Mouse (Mus musculus) thymus, adult 2 months (tissue): ENCODE data around the gene Ilvbl. TPM values are rescaled to one million over a fixed set of nuclear protein-coding genes. Genes with fewer than 3 reads are reported as not detected.
"Not testable (repeated sequence)": the region's sequence is repeated elsewhere in the genome, so short reads cannot be mapped to it uniquely, and the experiment has no call there.

ENCODE experiments used
- DNase-seq: peaks from one replicate; pipeline ENCODE4 v3.0.0; 2021
- H3K27ac ChIP-seq: fragments of 200-500 bp; 2 replicates; pipeline ENCODE4 v1.5.1; 2012; ENCODE audit warnings: low read length, control low read depth; ENCODE audit not compliant: control insufficient read depth, insufficient read depth
- H3K27me3 ChIP-seq: fragments of 200-500 bp; 2 replicates; pipeline ENCODE4 v1.6.1; 2012; ENCODE audit warnings: mild to moderate bottlenecking, low read length, moderate library complexity, mixed read lengths; ENCODE audit not compliant: control insufficient read depth, insufficient read depth
- H3K36me3 ChIP-seq: fragments of 200-500 bp; 2 replicates; pipeline ENCODE4 v1.6.1; 2012; ENCODE audit warnings: mild to moderate bottlenecking, low read length, moderate library complexity; ENCODE audit not compliant: control insufficient read depth, insufficient read depth
- H3K4me1 ChIP-seq: fragments of 200-500 bp; replicated peaks from 2 replicates; pipeline ENCODE4 v1.6.1; 2012; ENCODE audit warnings: low read length; ENCODE audit not compliant: control insufficient read depth, insufficient read depth
- H3K4me3 ChIP-seq: fragments of 200-500 bp; 2 replicates; pipeline ENCODE4 v1.5.1; 2012; ENCODE audit warnings: mild to moderate bottlenecking, low read length, control low read depth, moderate library complexity; ENCODE audit not compliant: control insufficient read depth, insufficient read depth
- CTCF ChIP-seq: fragments of 200-500 bp; IDR thresholded peaks from 2 replicates; pipeline ENCODE4 v1.5.1; 2012; ENCODE audit warnings: mild to moderate bottlenecking, control low read depth, low read length, moderate library complexity, borderline replicate concordance; ENCODE audit not compliant: control insufficient read depth, poor library complexity, insufficient read depth; ENCODE audit errors: extremely low read depth
- POLR2A ChIP-seq: fragments of 200-500 bp; IDR thresholded peaks from 2 replicates; pipeline ENCODE4 v1.6.1; 2012; ENCODE audit warnings: mild to moderate bottlenecking, low read length, control low read depth, moderate library complexity; ENCODE audit not compliant: control insufficient read depth, poor library complexity, insufficient read depth; ENCODE audit errors: extremely low read depth
- WGBS: fragments of 180-500 bp; shearing (Covaris S2); methylation state at CpG from one replicate; pipeline ENCODE4 v1.1.7; 2018; 5-methylcytosine and 5-hydroxymethylcytosine counted together
- polyA plus RNA-seq: library from polyadenylated mRNA; depleted of rRNA; stranded (reverse); fragments of >200 nt; gene quantifications from 2 replicates; pipeline ENCODE4 v1.2.3, GENCODE M21; 2012; rRNA removed

Gene Ilvbl
- polyA plus RNA-seq, 1 experiment, result 235 TPM

DNA sequence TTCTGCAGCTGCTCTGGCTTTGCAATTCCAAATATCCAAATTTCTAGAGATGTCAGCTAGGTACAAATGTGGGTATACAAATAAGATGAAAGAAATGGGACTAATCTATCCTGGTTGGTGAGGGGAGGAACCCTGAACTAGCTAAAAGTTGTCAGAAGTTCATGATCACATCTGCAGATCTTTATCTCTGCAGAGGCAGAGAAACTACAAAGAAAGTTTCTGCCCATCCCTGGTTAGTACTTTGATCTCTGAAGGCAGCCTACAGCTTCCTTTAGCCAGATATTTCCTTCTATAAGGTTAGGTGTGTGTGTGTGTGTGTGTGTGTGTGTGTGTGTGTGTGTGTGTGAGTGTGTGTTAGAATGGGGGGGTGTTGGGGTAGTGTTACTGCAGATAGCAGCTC, 20.4 kb downstream of the Ilvbl start:
- Histone ChIP-seq H3K36me3 (no peaks in the 10 kb centered on the region), H3K4me3 (no peak overlapping the region), H3K27me3 (no peaks in the 10 kb centered on the region), H3K27ac (peak overlapping the region; percentile 81), H3K4me1 (peaks cover 42% of the 10 kb centered on the region)
- TF ChIP-seq CTCF (no peak), POLR2A (no peak)
- no peak for DNase-seq

DNA sequence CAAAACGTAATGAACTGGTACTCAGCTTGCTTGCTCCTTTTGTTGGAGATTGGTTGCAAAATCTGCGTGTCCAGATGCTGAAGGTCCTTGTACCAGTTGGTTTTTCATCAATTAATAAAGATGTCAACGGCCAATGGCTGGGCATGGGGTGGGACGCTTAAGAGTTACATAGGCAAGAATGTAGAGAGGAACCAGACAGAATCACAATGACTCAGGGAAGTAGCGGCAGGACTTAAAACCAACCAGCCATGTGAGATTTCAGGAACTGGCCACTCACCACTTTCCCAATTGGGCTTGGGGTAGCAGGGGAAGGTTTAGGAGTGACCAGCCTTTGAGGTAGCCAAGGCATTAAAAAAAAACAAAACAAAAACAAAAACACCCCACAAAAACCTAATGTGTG, 25.7 kb downstream of the Ilvbl start:
- H3K4me3 ChIP-seq, result no peak overlapping the region
- H3K27me3 ChIP-seq, result no peaks in the 10 kb centered on the region
- H3K4me1 ChIP-seq, result peaks cover 9% of the 10 kb centered on the region
- no peak for DNase-seq
- no peaks in the 10 kb centered on the region for H3K36me3 ChIP-seq
- no peak overlapping the region for H3K27ac ChIP-seq
- 89% methylated on average over 5 of the region's 5 CpGs for WGBS
- TF ChIP-seq CTCF (no peak), POLR2A (no peak)

DNA sequence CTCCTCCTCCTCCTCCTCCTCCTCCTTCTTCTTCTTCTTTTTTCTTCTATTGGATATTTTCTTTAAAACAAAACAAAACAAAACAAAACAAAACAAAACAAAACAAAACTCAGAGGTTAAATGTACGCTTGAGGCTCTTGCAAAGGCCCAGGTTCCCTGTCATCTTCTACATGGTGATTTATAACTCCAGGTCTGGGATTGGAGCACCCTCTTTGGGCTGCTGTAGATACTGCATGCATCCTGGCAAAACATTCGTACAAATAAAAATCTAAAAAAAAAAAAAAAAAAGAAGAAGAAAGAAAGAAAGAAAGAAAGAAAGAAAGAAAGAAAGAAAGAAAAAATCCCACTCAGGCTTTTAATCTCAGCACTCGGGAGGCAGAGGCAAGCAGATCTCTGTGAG, 30.9 kb downstream of the Ilvbl start:
- Histone ChIP-seq H3K4me3 (no peak overlapping the region), H3K27me3 (no peaks in the 10 kb centered on the region), H3K27ac (no peak overlapping the region), H3K36me3 (no peaks in the 10 kb centered on the region), H3K4me1 (no peaks in the 10 kb centered on the region; the same call in 1 of the 2 replicates)
- WGBS, result 32% methylated on average over 3 of the region's 3 CpGs
- peak; percentile 74 for DNase-seq
- TF ChIP-seq CTCF, result no peak
- no peak for TF ChIP-seq POLR2A

DNA sequence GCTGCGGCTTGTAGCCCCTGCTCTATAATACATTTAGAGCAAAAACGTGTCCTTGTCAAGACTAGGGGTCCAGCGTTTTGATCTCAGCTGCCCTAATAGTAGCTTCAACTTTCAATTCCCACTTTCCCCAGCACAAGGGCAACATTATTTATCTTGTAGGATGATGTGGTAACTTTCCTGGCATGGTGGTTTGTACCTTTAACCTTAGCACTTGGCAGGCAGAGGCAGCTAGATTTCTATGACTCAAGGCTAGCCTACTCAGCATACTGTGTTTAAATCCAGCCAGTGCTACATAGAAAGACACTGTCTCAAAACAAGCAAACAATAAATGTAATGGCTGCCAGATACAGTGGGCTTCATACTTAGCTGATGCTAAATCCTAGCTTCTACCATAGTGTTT, 33.5 kb downstream of the Ilvbl start:
- 85% methylated on average over 3 of the region's 3 CpGs for WGBS
- Histone ChIP-seq H3K4me1 (no peaks in the 10 kb centered on the region; the same call in 1 of the 2 replicates), H3K4me3 (no peak overlapping the region), H3K27ac (no peak overlapping the region), H3K27me3 (no peaks in the 10 kb centered on the region), H3K36me3 (no peaks in the 10 kb centered on the region)
- TF ChIP-seq POLR2A, result no peak
- TF ChIP-seq CTCF, result no peak
- no peak for DNase-seq

DNA sequence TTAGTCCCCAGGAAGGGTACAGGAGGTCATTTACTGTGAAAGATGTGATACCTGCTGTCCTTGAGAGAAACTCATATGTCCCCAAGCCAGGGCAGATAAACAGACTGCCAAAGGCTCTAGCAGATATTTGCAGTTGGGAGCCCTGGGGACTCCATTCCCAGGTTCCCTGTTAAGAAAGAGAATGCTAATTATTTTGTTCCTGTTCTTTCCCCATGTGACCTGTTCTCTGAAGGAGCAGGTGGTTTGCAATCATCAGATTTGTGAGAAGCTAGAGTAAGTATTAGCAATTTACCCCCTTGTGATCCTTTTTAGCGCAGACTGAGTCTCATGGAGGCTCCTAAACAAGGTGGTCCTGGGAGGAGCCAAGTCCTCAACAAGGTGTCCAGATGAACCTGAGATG, 43.8 kb downstream of the Ilvbl start, which contains the start of gene Olfr1357:
TSS of gene Olfr1357 (minus strand) at position 101 of the 400 bp plus-strand sequence.
- WGBS, result 97% methylated on average over 1 of the region's 1 CpGs
- DNase-seq, result no peak
- Histone ChIP-seq H3K4me3 (no peak within 1 kb of the TSS), H3K36me3 (no peaks in the 10 kb centered on the region), H3K27ac (no peak within 1 kb of the TSS), H3K27me3 (no peaks in the 10 kb centered on the region), H3K4me1 (no peaks in the 10 kb centered on the region)
- no peak for TF ChIP-seq CTCF
- TF ChIP-seq POLR2A, result no peak

DNA sequence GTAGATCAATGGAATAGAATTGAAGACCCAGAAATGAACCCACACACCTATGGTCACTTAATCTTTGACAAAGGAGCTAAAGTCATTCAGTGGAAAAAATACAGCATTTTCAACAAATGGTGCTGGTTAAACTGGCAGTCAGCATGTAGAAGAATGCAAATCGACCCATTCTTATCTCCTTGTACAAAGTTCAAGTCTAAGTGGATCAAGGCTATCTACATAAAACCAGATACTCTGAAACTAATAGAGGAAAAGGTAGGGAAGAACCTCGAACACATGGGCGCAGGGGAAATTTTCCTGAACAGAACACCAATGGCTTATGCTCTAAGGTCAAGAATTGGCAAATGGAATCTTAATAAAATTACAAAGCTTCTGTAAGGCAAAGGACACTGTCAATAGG, 49.0 kb downstream of the Ilvbl start:
- 86% methylated on average over 3 of the region's 3 CpGs for WGBS

DNA sequence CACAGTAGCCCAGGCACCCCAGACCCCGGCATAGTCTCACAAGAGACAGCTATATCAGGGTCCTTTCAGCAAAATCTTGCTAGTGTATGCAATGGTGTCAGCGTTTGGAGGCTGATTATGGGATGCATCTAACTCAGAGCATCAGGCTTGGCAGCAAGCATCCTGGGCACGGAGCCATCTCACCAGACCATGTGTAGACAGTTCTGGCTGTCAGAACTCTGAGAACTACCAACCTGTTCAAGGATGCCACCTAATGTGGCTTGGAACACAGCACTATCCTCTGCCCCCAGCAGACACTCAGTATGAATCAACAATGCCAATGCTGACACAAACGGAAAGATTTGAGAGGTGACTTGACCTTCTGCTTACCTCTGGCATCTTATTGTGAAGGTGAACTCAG, 56.0 kb downstream of the Ilvbl start:
- no peak for DNase-seq
- Histone ChIP-seq H3K4me1 (no peaks in the 10 kb centered on the region), H3K36me3 (no peaks in the 10 kb centered on the region), H3K27me3 (no peaks in the 10 kb centered on the region), H3K27ac (no peak overlapping the region), H3K4me3 (no peak overlapping the region)
- TF ChIP-seq CTCF (no peak), POLR2A (no peak)
- 82% methylated on average over 4 of the region's 4 CpGs for WGBS

More for the DNA sequence above, 49.0 kb downstream of the Ilvbl start:
- H3K27me3 ChIP-seq, H3K4me1 ChIP-seq, H3K27ac ChIP-seq, H3K36me3 ChIP-seq, DNase-seq, H3K4me3 ChIP-seq: not testable (repeated sequence)

DNA sequence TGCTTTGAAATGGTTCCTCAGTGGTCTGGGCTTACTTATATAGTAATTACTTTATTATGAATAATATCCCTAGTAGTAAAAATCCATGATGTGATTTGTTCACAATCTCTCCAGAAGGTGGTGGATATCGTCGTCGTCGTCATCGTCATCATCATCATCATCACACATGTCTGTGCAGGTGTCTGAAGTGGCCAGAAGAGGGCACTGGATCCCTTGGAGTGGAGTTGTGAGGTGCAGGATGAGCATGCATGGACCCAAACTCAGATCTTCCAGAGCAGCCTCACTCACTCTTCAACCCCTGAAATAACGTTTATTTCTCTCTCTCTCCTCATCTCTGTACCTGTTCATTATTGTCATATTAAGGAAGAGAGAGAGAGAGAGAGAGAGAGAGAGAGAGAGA, 58.2 kb downstream of the Ilvbl start:
- H3K4me3 ChIP-seq, result no peak overlapping the region
- no peaks in the 10 kb centered on the region for H3K4me1 ChIP-seq
- peak; percentile 23 for DNase-seq
- H3K36me3 ChIP-seq, result no peaks in the 10 kb centered on the region
- H3K27me3 ChIP-seq, result no peaks in the 10 kb centered on the region
- no peak overlapping the region for H3K27ac ChIP-seq
- WGBS, result 13% methylated on average over 6 of the region's 6 CpGs
- TF ChIP-seq POLR2A (no peak), CTCF (no peak)

Other genes starting within 250 kb of the Ilvbl start
- gene Agpat3, start 221.9 kb upstream of the Ilvbl start, polyA plus RNA-seq, result 386 and 423 TPM in 2 replicates
- gene Rrp1, start 161.3 kb upstream of the Ilvbl start, polyA plus RNA-seq, result 133 and 164 TPM in 2 replicates
- 212 and 247 TPM in 2 replicates for gene Cstb, start 148.7 kb upstream of the Ilvbl start, polyA plus RNA-seq
- gene Pdxk, start 109.4 kb upstream of the Ilvbl start, polyA plus RNA-seq, result 26.1 and 28.8 TPM in 2 replicates
- 0.09 TPM in 1 of 2 replicates, not detected in the other for gene Olfr1358, start 56.9 kb upstream of the Ilvbl start, polyA plus RNA-seq
- gene Syde1, start 17.6 kb downstream of the Ilvbl start, polyA plus RNA-seq, result 12.2 and 12.3 TPM in 2 replicates
- gene Olfr1357, start 43.7 kb downstream of the Ilvbl start, polyA plus RNA-seq, result not detected in 2 replicates
- gene Casp14, start 143.9 kb downstream of the Ilvbl start, polyA plus RNA-seq, result 0.06 and 0.24 TPM in 2 replicates
- 0.13 TPM in 1 of 2 replicates, not detected in the other for gene Ccdc105, start 178.7 kb downstream of the Ilvbl start, polyA plus RNA-seq
- gene Slc1a6, start 206.2 kb downstream of the Ilvbl start, polyA plus RNA-seq, result not detected in 2 replicates